Mouse (Mus musculus) heart, adult 2 months (tissue): ENCODE results near the gene Fgd6.

Experiments used
- CTCF ChIP-seq: fragments of 200-600 bp; IDR thresholded peaks from 2 replicates; pipeline ENCODE4 v1.8.1; 2022; ENCODE audit warnings: antibody characterized with exemption, mild to moderate bottlenecking, moderate library complexity
- EP300 ChIP-seq: fragments of 200-500 bp; IDR thresholded peaks from 2 replicates; pipeline ENCODE4 v1.6.1; 2011; ENCODE audit warnings: low read depth, low read length, control low read depth; ENCODE audit not compliant: insufficient read depth
- POLR2A ChIP-seq: fragments of 200-500 bp; IDR thresholded peaks from 2 replicates; pipeline ENCODE4 v1.6.1; 2011; ENCODE audit warnings: mild to moderate bottlenecking, low read depth, low read length, control low read depth; ENCODE audit not compliant: insufficient read depth

- TF ChIP-seq CTCF, result no peak
- TF ChIP-seq EP300, result no peak
- TF ChIP-seq POLR2A, result no peak
These were observed 57.7 kb downstream of the Fgd6 start for GRCm38 (mm10) chr10:94093534-94093933.
